Mouse (Mus musculus): ENCODE data around the gene Klc4.

Klc4 gene

GRCm38 (mm10) chr17:46622269-46622668, 23.6 kb downstream of the Klc4 start:
- no peak for DNase-seq (ENCODE audit: extremely low spot score, low read depth, low spot score)

GRCm38 (mm10) chr17:46621324-46621723, 24.5 kb downstream of the Klc4 start:
- no peak for DNase-seq (ENCODE audit: extremely low spot score, low read depth, low spot score)

GRCm38 (mm10) chr17:46619683-46620357, 26.0 kb downstream of the Klc4 start:
- DNase-seq (ENCODE audit: extremely low spot score, low read depth, low spot score), result no peak

GRCm38 (mm10) chr17:46618769-46619682, 26.8 kb downstream of the Klc4 start:
- DNase-seq (ENCODE audit: extremely low spot score, low read depth, low spot score), result no peak

- peak; percentile 83 for DNase-seq (ENCODE audit: extremely low spot score, low read depth, low spot score)
Measured at GRCm38 (mm10) chr17:46618394-46618768, 27.4 kb downstream of the Klc4 start.

- DNase-seq (ENCODE audit: extremely low spot score, low read depth, low spot score), result no peak
Measured at GRCm38 (mm10) chr17:46617799-46618198, 28.0 kb downstream of the Klc4 start.

GRCm38 (mm10) chr17:46613229-46613628, 32.6 kb downstream of the Klc4 start:
- DNase-seq (ENCODE audit: extremely low spot score, low read depth, low spot score), result no peak

GRCm38 (mm10) chr17:46612820-46613219, 33.0 kb downstream of the Klc4 start:
- no peak for DNase-seq (ENCODE audit: extremely low spot score, low read depth, low spot score)

- DNase-seq (ENCODE audit: extremely low spot score, low read depth, low spot score), result no peak
Measured at GRCm38 (mm10) chr17:46612189-46612588, 33.6 kb downstream of the Klc4 start.

GRCm38 (mm10) chr17:46611316-46611715, 34.5 kb downstream of the Klc4 start:
- DNase-seq (ENCODE audit: extremely low spot score, low read depth, low spot score), result no peak

- no peak for DNase-seq (ENCODE audit: extremely low spot score, low read depth, low spot score)
Measured at GRCm38 (mm10) chr17:46609721-46610514, 35.9 kb downstream of the Klc4 start.

- no peak for DNase-seq (ENCODE audit: extremely low spot score, low read depth, low spot score)
Measured at GRCm38 (mm10) chr17:46605987-46606386, 39.8 kb downstream of the Klc4 start.

GRCm38 (mm10) chr17:46605126-46605525, 40.7 kb downstream of the Klc4 start:
- DNase-seq (ENCODE audit: extremely low spot score, low read depth, low spot score), result no peak

- no peak for DNase-seq (ENCODE audit: extremely low spot score, low read depth, low spot score)
Measured at GRCm38 (mm10) chr17:46603229-46603628, 42.6 kb downstream of the Klc4 start.

- no peak for DNase-seq (ENCODE audit: extremely low spot score, low read depth, low spot score)
Measured at GRCm38 (mm10) chr17:46602212-46602611, 43.6 kb downstream of the Klc4 start.

GRCm38 (mm10) chr17:46600569-46600968, 45.3 kb downstream of the Klc4 start:
- DNase-seq (ENCODE audit: extremely low spot score, low read depth, low spot score), result no peak

GRCm38 (mm10) chr17:46598963-46599362, 46.9 kb downstream of the Klc4 start:
- DNase-seq (ENCODE audit: extremely low spot score, low read depth, low spot score), result no peak

- no peak for DNase-seq (ENCODE audit: extremely low spot score, low read depth, low spot score)
Measured at GRCm38 (mm10) chr17:46597956-46598355, 47.9 kb downstream of the Klc4 start.

GRCm38 (mm10) chr17:46595336-46595735, 50.5 kb downstream of the Klc4 start:
- DNase-seq (ENCODE audit: extremely low spot score, low read depth, low spot score), result no peak

GRCm38 (mm10) chr17:46594606-46595005, 51.2 kb downstream of the Klc4 start:
- DNase-seq (ENCODE audit: extremely low spot score, low read depth, low spot score), result no peak

GRCm38 (mm10) chr17:46593124-46593523, 52.7 kb downstream of the Klc4 start:
- no peak for DNase-seq (ENCODE audit: extremely low spot score, low read depth, low spot score)

Data from hindlimb bud, embryonic 11.5 days (tissue).